Mouse (Mus musculus) cerebellum, adult 18-20 months (tissue): Measurements from ENCODE around the gene Mxd4.

Experiments
- DNase-seq, 2 experiments: peaks; one replicate each; pipeline ENCODE4 v3.0.0; 2021

Gene Mxd4

GRCm38 (mm10) chr5:34196423-34196822 is 8.9 kb upstream of the Mxd4 start:
- no peak for DNase-seq

GRCm38 (mm10) chr5:34195786-34196185 is 8.3 kb upstream of the Mxd4 start:
- no peak for DNase-seq

- DNase-seq = no peak
Measured at GRCm38 (mm10) chr5:34194975-34195662, 7.6 kb upstream of the Mxd4 start.

GRCm38 (mm10) chr5:34194426-34194825 is 6.9 kb upstream of the Mxd4 start:
- DNase-seq = no peak

GRCm38 (mm10) chr5:34191843-34192242 is 4.3 kb upstream of the Mxd4 start:
- no peak for DNase-seq

GRCm38 (mm10) chr5:34191021-34191420 is 3.5 kb upstream of the Mxd4 start:
- peak in 1 of 2 experiments; percentile 44 for DNase-seq

- DNase-seq = no peak
Measured at GRCm38 (mm10) chr5:34189521-34189920, 2.0 kb upstream of the Mxd4 start.

- no peak for DNase-seq
Measured at GRCm38 (mm10) chr5:34188856-34189255, 1.3 kb upstream of the Mxd4 start.

GRCm38 (mm10) chr5:34186961-34187391 is 544 bp downstream of the Mxd4 start:
- peak; percentile 58 to 75 for DNase-seq

- peak in 1 of 2 experiments; percentile 16 for DNase-seq
Measured at GRCm38 (mm10) chr5:34186391-34186790, 1.1 kb downstream of the Mxd4 start.

GRCm38 (mm10) chr5:34185791-34186190 is 1.7 kb downstream of the Mxd4 start:
- peak; percentile 9 to 16 for DNase-seq

GRCm38 (mm10) chr5:34185051-34185580 is 2.4 kb downstream of the Mxd4 start:
- peak; percentile 5 to 11 for DNase-seq

- peak; percentile 5 to 22 for DNase-seq
Measured at GRCm38 (mm10) chr5:34183976-34184375, 3.5 kb downstream of the Mxd4 start.

- peak; percentile 21 to 29 for DNase-seq
Measured at GRCm38 (mm10) chr5:34183156-34183880, 4.2 kb downstream of the Mxd4 start.

- DNase-seq = peak; percentile 21 to 39
Measured at GRCm38 (mm10) chr5:34182486-34182885, 5.0 kb downstream of the Mxd4 start.

GRCm38 (mm10) chr5:34177821-34178220 is 9.7 kb downstream of the Mxd4 start:
- DNase-seq = peak in 1 of 2 experiments; percentile 22

- peak; percentile 67 to 78 for DNase-seq
Measured at GRCm38 (mm10) chr5:34177091-34177490, 10.4 kb downstream of the Mxd4 start.

GRCm38 (mm10) chr5:34176691-34177090 is 10.8 kb downstream of the Mxd4 start:
- peak; percentile 49 to 60 for DNase-seq

GRCm38 (mm10) chr5:34175403-34175694 is 12.2 kb downstream of the Mxd4 start:
- DNase-seq = peak in 1 of 2 experiments; percentile 57

- peak in 1 of 2 experiments; percentile 51 for DNase-seq
Measured at GRCm38 (mm10) chr5:34174550-34175402, 12.7 kb downstream of the Mxd4 start.

- DNase-seq = peak in 1 of 2 experiments; percentile 22
Measured at GRCm38 (mm10) chr5:34174021-34174420, 13.5 kb downstream of the Mxd4 start.

- no peak for DNase-seq
Measured at GRCm38 (mm10) chr5:34170726-34171125, 16.8 kb downstream of the Mxd4 start.

- no peak for DNase-seq
Measured at GRCm38 (mm10) chr5:34169954-34170353, 17.6 kb downstream of the Mxd4 start.
